Mouse (Mus musculus): ENCODE data around the gene Carns1.
A peak's percentile ranks its signal among the peaks of the same experiment; 100 is the strongest.

The Carns1 gene

GRCm38 (mm10) chr19:4175368-4175947, at the start of gene Carns1:
Gene Carns1, minus strand, starts transcription at chr19:4175479.
- no peak for DNase-seq (ENCODE audit: low spot score)

- no peak for DNase-seq (ENCODE audit: low spot score)
These were observed 46.9 kb upstream of the Carns1 start for GRCm38 (mm10) chr19:4222165-4222564.

- no peak for DNase-seq (ENCODE audit: low spot score)
These were observed 45.9 kb upstream of the Carns1 start for GRCm38 (mm10) chr19:4220957-4221743.

- DNase-seq (ENCODE audit: low spot score) = no peak
These were observed 45.1 kb upstream of the Carns1 start for GRCm38 (mm10) chr19:4220416-4220815.

GRCm38 (mm10) chr19:4219943-4220342, 44.7 kb upstream of the Carns1 start:
- no peak for DNase-seq (ENCODE audit: low spot score)

- DNase-seq (ENCODE audit: low spot score) = no peak
These were observed 43.5 kb upstream of the Carns1 start for GRCm38 (mm10) chr19:4218784-4219183.

GRCm38 (mm10) chr19:4218293-4218692, 43.0 kb upstream of the Carns1 start:
- DNase-seq (ENCODE audit: low spot score) = no peak

- no peak for DNase-seq (ENCODE audit: low spot score)
These were observed 42.6 kb upstream of the Carns1 start for GRCm38 (mm10) chr19:4217855-4218254.

- no peak for DNase-seq (ENCODE audit: low spot score)
These were observed 41.9 kb upstream of the Carns1 start for GRCm38 (mm10) chr19:4217140-4217539.

- no peak for DNase-seq (ENCODE audit: low spot score)
These were observed 40.9 kb upstream of the Carns1 start for GRCm38 (mm10) chr19:4216041-4216685.

GRCm38 (mm10) chr19:4215451-4215840, 40.2 kb upstream of the Carns1 start:
- DNase-seq (ENCODE audit: low spot score) = no peak

GRCm38 (mm10) chr19:4214771-4215450, 39.6 kb upstream of the Carns1 start:
- no peak for DNase-seq (ENCODE audit: low spot score)

- DNase-seq (ENCODE audit: low spot score) = peak; percentile 56
These were observed 38.9 kb upstream of the Carns1 start, which contains the start of the genes Clcf1 and AC109138.7 for GRCm38 (mm10) chr19:4214071-4214770. Gene Clcf1, plus strand, starts transcription at chr19:4214238. Gene AC109138.7, plus strand, starts transcription at chr19:4214357.

GRCm38 (mm10) chr19:4213524-4213974, 38.3 kb upstream of the Carns1 start:
- no peak for DNase-seq (ENCODE audit: low spot score)

- DNase-seq (ENCODE audit: low spot score) = no peak
These were observed 36.8 kb upstream of the Carns1 start for GRCm38 (mm10) chr19:4211891-4212588.

- no peak for DNase-seq (ENCODE audit: low spot score)
These were observed 33.3 kb upstream of the Carns1 start for GRCm38 (mm10) chr19:4208563-4208962.

- DNase-seq (ENCODE audit: low spot score) = peak; percentile 48
These were observed 31.7 kb upstream of the Carns1 start for GRCm38 (mm10) chr19:4206971-4207370.

- no peak for DNase-seq (ENCODE audit: low spot score)
These were observed 29.6 kb upstream of the Carns1 start for GRCm38 (mm10) chr19:4204889-4205288.

GRCm38 (mm10) chr19:4203604-4204326, 28.5 kb upstream of the Carns1 start:
- DNase-seq (ENCODE audit: low spot score) = no peak

- no peak for DNase-seq (ENCODE audit: low spot score)
These were observed 27.9 kb upstream of the Carns1 start for GRCm38 (mm10) chr19:4203148-4203547.

Measured in spleen, adult 12 weeks (tissue).